Mouse (Mus musculus) heart, postnatal 0 days (tissue): ENCODE measurements around the gene Rapgef6.

Source experiments
- CTCF ChIP-seq: IDR thresholded peaks from 2 replicates; pipeline ENCODE4 v1.5.1; 2016; ENCODE audit warnings: antibody characterized with exemption, control low read depth, low read depth
- EP300 ChIP-seq: IDR thresholded peaks from 2 replicates; pipeline ENCODE4 v1.6.1; 2016; ENCODE audit warnings: antibody characterized with exemption, low read depth

DNA sequence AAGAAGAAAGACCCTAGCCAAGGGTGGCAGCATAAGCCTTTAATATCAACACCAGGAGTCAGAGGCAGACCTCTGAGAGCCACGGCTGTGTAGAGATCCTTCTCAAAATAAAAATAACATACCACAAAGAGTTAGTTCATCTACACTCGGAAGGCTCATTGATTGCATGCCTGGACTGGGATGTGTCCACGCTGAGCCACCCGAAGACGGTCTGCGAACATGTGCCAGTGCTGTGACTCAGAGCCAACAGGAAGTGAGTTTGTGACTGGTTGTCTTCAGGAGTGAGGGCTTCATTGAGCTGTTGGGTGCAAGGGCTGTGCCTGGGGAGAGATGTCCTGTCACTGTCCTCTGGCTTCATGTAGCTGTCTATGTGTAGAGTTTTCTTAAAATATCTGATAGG is 171.0 kb downstream of the Rapgef6 start:
- TF ChIP-seq EP300: no peak
- no peak for TF ChIP-seq CTCF
